Mouse (Mus musculus) activated CD4-positive, CD25-positive, alpha-beta regulatory T cell (primary cell): Measurements from ENCODE around the gene Fcrla. TPM values are rescaled to one million over a fixed set of nuclear protein-coding genes. Genes with fewer than 3 reads are reported as not detected.

Source experiments
- polyA plus RNA-seq, 2 experiments: library from polyadenylated mRNA; unstranded; fragments of 100-300 nt; shearing (Covaris generic); gene quantifications; one replicate each; pipeline ENCODE4 v1.2.1; 2017

Gene Fcrla
- polyA plus RNA-seq = 1 to 10 TPM in 1 of 2 experiments, under 1 TPM in 1; 0.49 to 1.1 TPM

GRCm38 (mm10) chr1:170927378-170927777 lies at the start of gene Fcrla:
Fcrla (minus strand) TSS chr1:170927583.

GRCm38 (mm10) chr1:170976447-170976846 lies 49.1 kb upstream of the Fcrla start, which contains the start of gene Fcgr2b:
Fcgr2b (minus strand) TSS chr1:170976547.

GRCm38 (mm10) chr1:170912891-170913615 lies 14.3 kb downstream of the Fcrla start, which contains the start of gene Fcrlb:
Fcrlb (minus strand) TSS chr1:170912941.

DNA sequence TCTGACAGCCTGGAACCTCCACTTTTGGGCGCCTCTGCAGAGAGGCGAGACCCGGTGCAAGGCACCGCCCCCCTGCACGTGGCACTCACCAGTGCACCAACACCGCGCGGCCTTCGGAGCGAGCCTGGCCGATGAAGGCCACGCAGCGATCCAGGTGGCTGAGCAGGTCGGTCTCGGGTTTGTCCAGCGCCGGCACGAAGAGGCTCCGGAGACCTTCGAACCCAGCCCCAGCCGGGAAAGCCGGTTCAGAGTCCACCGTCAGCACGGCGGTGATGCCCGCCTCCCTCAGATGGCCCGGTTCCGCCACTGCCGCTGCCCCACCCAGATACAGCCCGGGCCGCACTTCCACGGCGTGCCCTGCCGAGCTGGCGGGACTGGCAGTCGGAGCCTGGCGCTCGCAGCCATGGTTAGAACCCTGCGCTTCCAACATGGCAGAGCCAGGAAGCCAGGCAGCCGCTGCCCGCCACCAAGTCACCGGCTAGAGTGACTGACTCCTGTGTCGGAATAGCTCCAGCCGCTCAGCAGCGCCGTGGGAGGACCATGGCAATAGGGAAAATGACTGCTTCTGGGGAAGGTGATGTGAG lies 42.3 kb downstream of the Fcrla start, which contains the start of the genes Gm26620 and Dusp12:
Gene Gm26620 (plus strand): TSS at position 88 of the 584 bp plus-strand sequence.
Gene Dusp12 (minus strand): TSS at position 563 of the 584 bp plus-strand sequence.

GRCm38 (mm10) chr1:170867691-170868105 lies 59.7 kb downstream of the Fcrla start, which contains the start of gene Atf6:
Atf6 (minus strand) TSS chr1:170867771.

Other genes with a start within 250 kb of the Fcrla start
- 10 to 100 TPM in 1 of 2 experiments, 1 to 10 TPM in 1; 8.7 to 12.1 TPM for gene Atf6, start 59.8 kb downstream of the Fcrla start, polyA plus RNA-seq
- gene Gm26620, start 42.5 kb downstream of the Fcrla start, polyA plus RNA-seq = not detected
- gene Dusp12, start 42.0 kb downstream of the Fcrla start, polyA plus RNA-seq = 10 to 100 TPM; 24.2 to 31.6 TPM
- gene Fcrlb, start 14.6 kb downstream of the Fcrla start, polyA plus RNA-seq = under 1 TPM in 1 of 2 experiments, not detected in 1; 0.49 TPM
- gene Fcgr2b, start 49.0 kb upstream of the Fcrla start, polyA plus RNA-seq = 10 to 100 TPM in 1 of 2 experiments, under 1 TPM in 1; 0.27 to 11.4 TPM
- 1 to 10 TPM in 1 of 2 experiments, under 1 TPM in 1; 0.60 to 5.1 TPM for gene Fcgr4, start 91.3 kb upstream of the Fcrla start, polyA plus RNA-seq
- gene Fcgr3, start 137.4 kb upstream of the Fcrla start, polyA plus RNA-seq = 10 to 100 TPM in 1 of 2 experiments, 1 to 10 TPM in 1; 2.9 to 14.3 TPM
- gene Cfap126, start 186.3 kb upstream of the Fcrla start, polyA plus RNA-seq = under 1 TPM; 0.44 to 0.68 TPM
- 100 to 1,000 TPM; 158 to 161 TPM for gene Sdhc, start 223.0 kb upstream of the Fcrla start, polyA plus RNA-seq
- gene Mpz, start 223.1 kb upstream of the Fcrla start, polyA plus RNA-seq = under 1 TPM in 1 of 2 experiments, not detected in 1; 0.14 TPM